Mouse (Mus musculus) heart, embryonic 16.5 days (tissue): ENCODE measurements around the gene 4930590J08Rik. TPM values are rescaled to one million over a fixed set of nuclear protein-coding genes. Genes with fewer than 3 reads are reported as not detected.

Experiments used
- ATAC-seq: fragments of 200-750 bp; cut with Nextera tagmentation; replicated peaks from 2 replicates; pipeline ENCODE4 v1.8.0; 2017; ENCODE audit warnings: moderate number of reproducible peaks; ENCODE audit not compliant: insufficient read depth, low FRiP score; ENCODE audit errors: extremely low read depth
- H3K27ac ChIP-seq: fragments of 300-500 bp; sonication (generic); 2 replicates; pipeline ENCODE4 v1.5.1; 2014; ENCODE audit warnings: mild to moderate bottlenecking, low read length, control low read depth, moderate library complexity
- H3K27me3 ChIP-seq: fragments of 300-500 bp; sonication (generic); 2 replicates; pipeline ENCODE4 v1.6.1; 2014; ENCODE audit warnings: low read length, mixed read lengths; ENCODE audit not compliant: control insufficient read depth, insufficient read depth
- H3K36me3 ChIP-seq: fragments of 300-500 bp; sonication (generic); 2 replicates; pipeline ENCODE4 v1.6.1; 2014; ENCODE audit not compliant: control insufficient read depth, insufficient read depth
- H3K4me1 ChIP-seq: fragments of 300-500 bp; sonication (generic); 2 replicates; pipeline ENCODE4 v1.6.1; 2014; ENCODE audit warnings: low read length, mixed read lengths; ENCODE audit not compliant: control insufficient read depth, insufficient read depth
- H3K4me2 ChIP-seq: fragments of 300-500 bp; sonication (generic); 2 replicates; pipeline ENCODE4 v1.6.1; 2014; ENCODE audit warnings: low read depth, mild to moderate bottlenecking, control low read depth, low read length
- H3K4me3 ChIP-seq: fragments of 300-500 bp; sonication (generic); 2 replicates; pipeline ENCODE4 v1.5.1; 2014; ENCODE audit warnings: mild to moderate bottlenecking, control low read depth, low read length
- H3K9ac ChIP-seq: fragments of 300-500 bp; sonication (generic); 2 replicates; pipeline ENCODE4 v1.6.1; 2014; ENCODE audit warnings: low read length, control low read depth
- H3K9me3 ChIP-seq: fragments of 300-500 bp; sonication (generic); replicated peaks from 2 replicates; pipeline ENCODE4 v1.6.1; 2016; ENCODE audit warnings: low read length; ENCODE audit not compliant: control insufficient read depth
- WGBS: fragments of 180-500 bp; shearing (Covaris S2); extraction: QIAGEN DNeasy Blood & Tissue Kit; methylation state at CpG from one replicate; pipeline ENCODE4 v1.1.7; 2014; 5-methylcytosine and 5-hydroxymethylcytosine counted together
- polyA plus RNA-seq: library from polyadenylated mRNA; unstranded; fragments of >200 nt; fragmentation: Nextera tagmentation; extraction: Ambion mirVana; gene quantifications from 2 replicates; pipeline ENCODE4 v1.2.1, GENCODE M21; 2015

4930590J08Rik gene
- polyA plus RNA-seq, 1 experiment from 2014 or later = 0.46 TPM

GRCm38 (mm10) chr6:91978371-91979300 is 76.0 kb downstream of the 4930590J08Rik start, which contains the start of gene Fgd5:
Gene Fgd5, plus strand, starts transcription at chr6:91978878.
- H3K4me1 ChIP-seq = peaks cover 5% of the 10 kb centered on the region
- peak within 1 kb of the TSS; percentile 78 for H3K9ac ChIP-seq
- no peaks in the 10 kb centered on the region for H3K36me3 ChIP-seq
- peaks cover 27% of the 10 kb centered on the region for H3K27me3 ChIP-seq
- peak within 1 kb of the TSS; percentile 68 for H3K4me3 ChIP-seq
- H3K9me3 ChIP-seq = no peaks in the 10 kb centered on the region
- ATAC-seq = peak; percentile 76
- WGBS = under 1% methylated on average over 58 of the region's 62 CpGs
- H3K27ac ChIP-seq = peak within 1 kb of the TSS; percentile 71
- peak within 1 kb of the TSS; percentile 83 for H3K4me2 ChIP-seq

- Histone ChIP-seq H3K27me3 (peaks cover 27% of the 10 kb centered on the region), H3K4me2 (peak overlapping the region; percentile 83), H3K9ac (peak overlapping the region; percentile 78), H3K4me1 (peaks cover 5% of the 10 kb centered on the region), H3K9me3 (no peaks in the 10 kb centered on the region), H3K36me3 (no peaks in the 10 kb centered on the region), H3K4me3 (peak overlapping the region; percentile 68), H3K27ac (peak overlapping the region; percentile 71)
- WGBS = 8% methylated on average over 23 of the region's 23 CpGs
- ATAC-seq = no peak
Observed at GRCm38 (mm10) chr6:91979301-91979996, 76.8 kb downstream of the 4930590J08Rik start.

GRCm38 (mm10) chr6:91980011-91980410 is 77.4 kb downstream of the 4930590J08Rik start:
- no peak for ATAC-seq
- H3K36me3 ChIP-seq = no peaks in the 10 kb centered on the region
- H3K4me1 ChIP-seq = peaks cover 5% of the 10 kb centered on the region
- peaks cover 27% of the 10 kb centered on the region for H3K27me3 ChIP-seq
- H3K4me3 ChIP-seq = peak overlapping the region; percentile 68
- H3K27ac ChIP-seq = peak overlapping the region; percentile 71
- WGBS = 45% methylated on average over 3 of the region's 3 CpGs
- H3K4me2 ChIP-seq = peak overlapping the region; percentile 83
- no peaks in the 10 kb centered on the region for H3K9me3 ChIP-seq
- H3K9ac ChIP-seq = peak overlapping the region; percentile 78; the same call in 1 of the 2 replicates

- Histone ChIP-seq H3K4me2 (no peak overlapping the region), H3K4me1 (0 out of 2 replicates have a peak, but pooled peaks cover 2% of the 10 kb centered on the region), H3K4me3 (no peak overlapping the region), H3K36me3 (no peaks in the 10 kb centered on the region), H3K27ac (no peak overlapping the region), H3K9me3 (no peaks in the 10 kb centered on the region), H3K27me3 (no peaks in the 10 kb centered on the region), H3K9ac (no peak overlapping the region)
- whole genome bisulfite sequencing = 86% methylated on average over 8 of the region's 8 CpGs
- ATAC-seq = no peak
Observed at GRCm38 (mm10) chr6:91990101-91990500, 87.5 kb downstream of the 4930590J08Rik start.

- 0 out of 2 replicates have a peak, but pooled peaks cover 2% of the 10 kb centered on the region for H3K4me1 ChIP-seq
- H3K9ac ChIP-seq = no peak overlapping the region
- H3K9me3 ChIP-seq = no peaks in the 10 kb centered on the region
- H3K27me3 ChIP-seq = no peaks in the 10 kb centered on the region
- ATAC-seq = no peak
- no peak overlapping the region for H3K4me2 ChIP-seq
- no peak overlapping the region for H3K4me3 ChIP-seq
- no peak overlapping the region for H3K27ac ChIP-seq
- H3K36me3 ChIP-seq = no peaks in the 10 kb centered on the region
- WGBS = 44% methylated on average over 2 of the region's 2 CpGs
Observed at GRCm38 (mm10) chr6:91992823-91993222, 90.2 kb downstream of the 4930590J08Rik start.

GRCm38 (mm10) chr6:91993795-91994505 is 91.3 kb downstream of the 4930590J08Rik start:
- ATAC-seq = no peak
- no peak overlapping the region for H3K4me2 ChIP-seq
- H3K9ac ChIP-seq = no peak overlapping the region
- WGBS = 63% methylated on average over 8 of the region's 8 CpGs
- H3K9me3 ChIP-seq = no peaks in the 10 kb centered on the region
- H3K27ac ChIP-seq = no peak overlapping the region
- H3K36me3 ChIP-seq = no peaks in the 10 kb centered on the region
- no peaks in the 10 kb centered on the region for H3K27me3 ChIP-seq
- 0 out of 2 replicates have a peak, but pooled peaks cover 2% of the 10 kb centered on the region for H3K4me1 ChIP-seq
- H3K4me3 ChIP-seq = no peak overlapping the region

- Histone ChIP-seq H3K36me3 (no peaks in the 10 kb centered on the region), H3K4me1 (no peaks in the 10 kb centered on the region), H3K9me3 (no peaks in the 10 kb centered on the region), H3K27ac (no peak overlapping the region), H3K4me2 (no peak overlapping the region), H3K9ac (no peak overlapping the region), H3K27me3 (no peaks in the 10 kb centered on the region), H3K4me3 (no peak overlapping the region)
- WGBS = 79% methylated on average over 8 of the region's 8 CpGs
- ATAC-seq = no peak
Observed at GRCm38 (mm10) chr6:91996072-91996471, 93.5 kb downstream of the 4930590J08Rik start.
